Mouse (Mus musculus) erythroblast, embryonic 14.5 days (primary cell): ENCODE data around the gene Bbs2.

Experiments used
- GATA1 ChIP-seq: IDR thresholded peaks from 2 replicates; pipeline ENCODE4 v1.6.1; 2012; ENCODE audit warnings: low read length, inconsistent platforms, mixed read lengths
- TAL1 ChIP-seq: IDR thresholded peaks from 3 replicates; pipeline ENCODE4 v1.6.1; 2012; ENCODE audit warnings: low read length, inconsistent platforms, mixed read lengths

DNA sequence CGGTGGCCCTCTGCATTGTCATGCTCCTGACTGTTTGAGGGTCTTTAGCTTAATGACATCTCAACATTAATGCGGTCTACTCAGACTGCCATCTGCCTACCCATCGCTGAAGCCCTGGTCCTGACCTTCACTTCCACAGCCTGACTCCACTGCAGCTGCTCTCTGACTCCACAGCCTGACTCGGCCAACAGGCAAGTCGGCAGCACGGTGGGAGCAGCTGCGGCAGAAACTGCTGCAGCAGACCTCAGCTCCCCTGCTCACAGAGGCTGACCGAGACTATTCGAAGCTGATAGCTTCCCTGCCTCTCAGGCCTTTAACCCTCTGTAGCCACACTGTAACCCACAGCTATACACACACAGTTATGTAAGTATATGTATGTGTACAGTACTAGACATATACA is 10.8 kb downstream of the Bbs2 start:
- TF ChIP-seq GATA1: no peak
- TF ChIP-seq TAL1: no peak
